Mouse (Mus musculus) liver, embryonic 14.5 days (tissue): ENCODE measurements around the gene Nr1d1. TPM values are rescaled to one million over a fixed set of nuclear protein-coding genes. Genes with fewer than 3 reads are reported as not detected.

ENCODE experiments used
- ATAC-seq: fragments of 200-750 bp; cut with Nextera tagmentation; 2 replicates; pipeline ENCODE4 v1.8.0; 2017; ENCODE audit warnings: moderate number of reproducible peaks, mild to moderate bottlenecking, moderate library complexity; ENCODE audit not compliant: insufficient read depth
- DNase-seq, 3 experiments: peaks; one replicate each; pipeline ENCODE4 v3.0.0-alpha.2; 2012 to 2013; ENCODE audit warnings: low read depth in 3 of 3, low spot score in 3 of 3
- H3K27ac ChIP-seq: fragments of 300-500 bp; sonication (generic); 2 replicates; pipeline ENCODE4 v1.5.1; 2014; ENCODE audit warnings: moderate library complexity, mild to moderate bottlenecking, control low read depth, inconsistent platforms
- H3K27me3 ChIP-seq: fragments of 300-500 bp; sonication (generic); 2 replicates; pipeline ENCODE4 v1.6.1; 2014; ENCODE audit warnings: mild to moderate bottlenecking, low read length, moderate library complexity; ENCODE audit not compliant: control insufficient read depth, insufficient read depth
- H3K36me3 ChIP-seq: fragments of 300-500 bp; sonication (generic); replicated peaks from 2 replicates; pipeline ENCODE4 v1.6.1; 2014; ENCODE audit warnings: low read depth; ENCODE audit not compliant: control insufficient read depth, insufficient read depth
- H3K4me1 ChIP-seq, 2 experiments: fragments of 200-500 bp in 1 of 2; fragments of 300-500 bp in 1 of 2; sonication (generic) in 1 of 2; replicated peaks; 2 replicates each; pipeline ENCODE4 v1.6.1; 2012 to 2014; ENCODE audit warnings: antibody characterized with exemption in 1 of 2, inconsistent platforms in 1 of 2, low read length in 1 of 2; ENCODE audit not compliant: control insufficient read depth in 2 of 2, insufficient read depth in 2 of 2
- H3K4me2 ChIP-seq: fragments of 300-500 bp; sonication (generic); 2 replicates; pipeline ENCODE4 v1.6.1; 2014; ENCODE audit warnings: low read depth, mild to moderate bottlenecking, control low read depth, moderate library complexity
- H3K4me3 ChIP-seq, 2 experiments: fragments of 200-500 bp in 1 of 2; fragments of 300-500 bp in 1 of 2; sonication (generic) in 1 of 2; 2 replicates each; pipeline ENCODE4 v1.5.1; 2012 to 2014; ENCODE audit warnings: low read depth in 2 of 2, low read length in 2 of 2, mild to moderate bottlenecking in 2 of 2, control low read depth in 1 of 2, inconsistent platforms in 1 of 2, moderate library complexity in 1 of 2; ENCODE audit not compliant: insufficient read depth in 1 of 2
- H3K9ac ChIP-seq: fragments of 300-500 bp; sonication (generic); replicated peaks from 2 replicates; pipeline ENCODE4 v1.6.1; 2014; ENCODE audit warnings: mild to moderate bottlenecking, control low read depth, moderate library complexity
- H3K9me3 ChIP-seq: fragments of 300-500 bp; sonication (generic); 2 replicates; pipeline ENCODE4 v1.6.1; 2016; ENCODE audit warnings: low read length, mixed read lengths; ENCODE audit not compliant: control insufficient read depth
- CTCF ChIP-seq: IDR thresholded peaks from 2 replicates; pipeline ENCODE4 v1.5.1; 2016; ENCODE audit warnings: antibody characterized with exemption, low read depth, control low read depth
- EP300 ChIP-seq: IDR thresholded peaks from 2 replicates; pipeline ENCODE4 v1.6.1; 2016; ENCODE audit warnings: antibody characterized with exemption, low read depth
- WGBS: fragments of 180-500 bp; shearing (Covaris S2); extraction: QIAGEN DNeasy Blood & Tissue Kit; methylation state at CpG from one replicate; pipeline ENCODE4 v1.1.7; 2014; ENCODE audit not compliant: insufficient replicate concordance; 5-methylcytosine and 5-hydroxymethylcytosine counted together
- polyA plus RNA-seq, 2 experiments: library from polyadenylated mRNA; depleted of rRNA in 1 of 2; stranded (reverse) in 1 of 2; unstranded in 1 of 2; fragments of >200 nt; fragmentation: Nextera tagmentation in 1 of 2; extraction: Ambion mirVana in 1 of 2; gene quantifications; 2 replicates each; pipeline versions ENCODE4 v1.2.1 to v1.2.3; 2012 to 2014

Nr1d1 gene
- polyA plus RNA-seq, 2 experiments, result 0.58 to 0.65 TPM

GRCm38 (mm10) chr11:98744456-98745019 lies 30.6 kb downstream of the Nr1d1 start:
- 62% methylated on average over 7 of the region's 7 CpGs for WGBS
- Histone ChIP-seq H3K36me3 (no peaks in the 10 kb centered on the region), H3K9me3 (no peaks in the 10 kb centered on the region), H3K27me3 (no peaks in the 10 kb centered on the region), H3K4me1 (peaks cover 54 to 76% of the 10 kb centered on the region in 2 experiments), H3K27ac (no peak overlapping the region; the same call in 1 of the 2 replicates), H3K9ac (no peak overlapping the region), H3K4me3 (no peak overlapping the region), H3K4me2 (peak overlapping the region; percentile 9)
- no peak for DNase-seq
- ATAC-seq, result no peak
- TF ChIP-seq CTCF (no peak), EP300 (no peak)

- ATAC-seq (no peak), DNase-seq (no peak)
- Histone ChIP-seq H3K4me2 (peak overlapping the region; percentile 81), H3K27ac (peak overlapping the region; percentile 28; the same call in 1 of the 2 replicates), H3K9me3 (no peaks in the 10 kb centered on the region), H3K27me3 (no peaks in the 10 kb centered on the region), H3K36me3 (no peaks in the 10 kb centered on the region), H3K4me3 (peak overlapping the region in 1 of 2 experiments; percentile 89; a peak in 2 of 4 replicates), H3K9ac (peak overlapping the region; percentile 43; the same call in 1 of the 2 replicates), H3K4me1 (peaks cover 56 to 75% of the 10 kb centered on the region in 2 experiments)
- 23% methylated on average over 9 of the region's 9 CpGs for WGBS
- TF ChIP-seq CTCF (no peak), EP300 (no peak)
Observed at GRCm38 (mm10) chr11:98743655-98744345, 31.3 kb downstream of the Nr1d1 start.

- ATAC-seq (no peak), DNase-seq (no peak)
- no peaks in the 10 kb centered on the region for H3K9me3 ChIP-seq
- H3K4me3 ChIP-seq, result peak overlapping the region; percentile 89 to 91
- H3K27ac ChIP-seq, result peak overlapping the region; percentile 71
- no peaks in the 10 kb centered on the region for H3K36me3 ChIP-seq
- no peaks in the 10 kb centered on the region for H3K27me3 ChIP-seq
- 2% methylated on average over 21 of the region's 21 CpGs for WGBS
- TF ChIP-seq EP300 (no peak), CTCF (no peak)
- H3K4me1 ChIP-seq, result peaks cover 48 to 67% of the 10 kb centered on the region in 2 experiments
- H3K4me2 ChIP-seq, result peak overlapping the region; percentile 81
- peak overlapping the region; percentile 90 for H3K9ac ChIP-seq
Observed at GRCm38 (mm10) chr11:98742397-98743291, 32.5 kb downstream of the Nr1d1 start.

- Histone ChIP-seq H3K9me3 (no peaks in the 10 kb centered on the region), H3K36me3 (no peaks in the 10 kb centered on the region), H3K4me1 (peaks cover 44 to 60% of the 10 kb centered on the region in 2 experiments), H3K27me3 (no peaks in the 10 kb centered on the region), H3K4me3 (peak overlapping the region; percentile 89 to 91), H3K27ac (peak overlapping the region; percentile 78), H3K4me2 (peak overlapping the region; percentile 81), H3K9ac (peak overlapping the region; percentile 90)
- TF ChIP-seq EP300 (no peak), CTCF (no peak; the same call in 1 of the 2 replicates)
- peak; percentile 75 for ATAC-seq
- DNase-seq, result peak in 1 of 3 experiments; percentile 59
- under 1% methylated on average over 83 of the region's 86 CpGs for WGBS
Observed at GRCm38 (mm10) chr11:98741622-98742396, 33.3 kb downstream of the Nr1d1 start.
